Mouse (Mus musculus) midbrain, embryonic 15.5 days (tissue): ENCODE measurements around the gene Crybb2. TPM values are rescaled to one million over a fixed set of nuclear protein-coding genes. Genes with fewer than 3 reads are reported as not detected.

Source experiments
- ATAC-seq: fragments of 200-750 bp; cut with Nextera tagmentation; replicated peaks from 2 replicates; pipeline ENCODE4 v1.8.0; 2017; ENCODE audit warnings: moderate TSS enrichment
- H3K27ac ChIP-seq: fragments of 300-500 bp; sonication (generic); 2 replicates; pipeline ENCODE4 v1.5.1; 2015; ENCODE audit warnings: mild to moderate bottlenecking, inconsistent platforms
- H3K27me3 ChIP-seq: fragments of 300-500 bp; sonication (generic); replicated peaks from 2 replicates; pipeline ENCODE4 v1.6.1; 2015; ENCODE audit warnings: inconsistent platforms
- H3K36me3 ChIP-seq: fragments of 300-500 bp; sonication (generic); replicated peaks from 2 replicates; pipeline ENCODE4 v1.6.1; 2015; ENCODE audit warnings: inconsistent platforms
- H3K4me1 ChIP-seq: fragments of 300-500 bp; sonication (generic); 2 replicates; pipeline ENCODE4 v1.6.1; 2015; ENCODE audit warnings: inconsistent platforms
- H3K4me2 ChIP-seq: fragments of 300-500 bp; sonication (generic); 2 replicates; pipeline ENCODE4 v1.6.1; 2015; ENCODE audit warnings: inconsistent platforms, mild to moderate bottlenecking, moderate library complexity
- H3K4me3 ChIP-seq: fragments of 300-500 bp; sonication (generic); 2 replicates; pipeline ENCODE4 v1.5.1; 2015; ENCODE audit warnings: mild to moderate bottlenecking, inconsistent platforms
- H3K9ac ChIP-seq: fragments of 300-500 bp; sonication (generic); 2 replicates; pipeline ENCODE4 v1.6.1; 2015; ENCODE audit warnings: mild to moderate bottlenecking, inconsistent platforms
- H3K9me3 ChIP-seq: fragments of 300-500 bp; sonication (generic); 2 replicates; pipeline ENCODE4 v1.6.1; 2016; ENCODE audit warnings: inconsistent platforms
- WGBS: fragments of 180-500 bp; shearing (Covaris S2); methylation state at CpG from one replicate; pipeline ENCODE4 v1.1.7; 2015; ENCODE audit warnings: mixed read lengths; 5-methylcytosine and 5-hydroxymethylcytosine counted together
- polyA plus RNA-seq: library from polyadenylated mRNA; unstranded; fragments of >200 nt; fragmentation: Nextera tagmentation; extraction: Ambion mirVana; gene quantifications from 2 replicates; pipeline ENCODE4 v1.2.1, GENCODE M21; 2015

Gene Crybb2
- polyA plus RNA-seq, 1 experiment from 2014 or later: not detected

GRCm38 (mm10) chr5:113049876-113050275 is 20.0 kb downstream of the Crybb2 start:
- ATAC-seq: 0 out of 2 replicates have a peak, but pooled peaks have one; percentile 43

DNA sequence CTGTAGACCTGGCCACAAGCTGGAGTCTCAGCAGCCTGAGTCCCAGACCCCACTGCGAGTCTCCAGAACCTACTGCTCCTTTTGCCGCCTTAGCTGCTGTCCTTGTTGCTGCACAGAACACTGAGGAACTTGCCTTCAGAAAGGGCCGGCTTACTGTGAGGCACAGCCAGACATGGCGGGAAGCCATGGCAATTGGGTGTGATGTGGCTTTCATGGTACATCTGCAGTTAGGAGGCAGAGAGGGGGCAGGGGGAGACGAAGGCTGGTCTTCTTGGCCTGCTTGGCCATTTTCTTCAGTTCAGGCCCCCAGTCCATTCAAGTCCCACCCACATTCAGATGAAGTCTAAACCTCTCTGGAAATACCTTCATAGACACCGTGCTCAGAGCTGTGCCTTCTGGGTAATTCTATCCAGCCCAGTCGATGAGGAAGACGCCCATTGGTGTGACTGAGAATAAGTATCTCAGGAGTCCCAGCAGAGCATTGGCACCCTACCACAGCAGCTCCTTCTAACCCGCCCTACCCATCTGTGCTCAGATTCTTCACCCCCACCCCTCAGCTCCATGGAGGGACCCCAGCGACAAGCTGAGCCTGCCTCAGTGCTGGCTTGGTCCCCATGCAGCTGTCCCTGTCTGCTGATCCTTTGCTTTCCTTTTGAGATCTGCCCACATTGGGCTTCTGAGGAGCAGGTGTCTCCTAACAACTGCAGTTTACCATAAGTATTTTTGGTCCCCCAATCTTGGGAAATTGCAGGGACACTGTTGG is 24.2 kb downstream of the Crybb2 start:
- Histone ChIP-seq H3K9ac (no peak overlapping the region), H3K27me3 (no peaks in the 10 kb centered on the region), H3K4me1 (peaks cover 13% of the 10 kb centered on the region), H3K4me2 (no peak overlapping the region), H3K4me3 (no peak overlapping the region), H3K27ac (no peak overlapping the region), H3K9me3 (no peaks in the 10 kb centered on the region), H3K36me3 (no peaks in the 10 kb centered on the region)
- ATAC-seq: no peak
- 82% methylated on average over 10 of the region's 10 CpGs for WGBS

More at GRCm38 (mm10) chr5:113049876-113050275, 20.0 kb downstream of the Crybb2 start:
- H3K4me2 ChIP-seq: no peak overlapping the region
- no peak overlapping the region for H3K9ac ChIP-seq
- no peaks in the 10 kb centered on the region for H3K36me3 ChIP-seq
- H3K4me1 ChIP-seq: peaks cover 8% of the 10 kb centered on the region; the same call in 1 of the 2 replicates
- H3K27me3 ChIP-seq: no peaks in the 10 kb centered on the region
- no peaks in the 10 kb centered on the region for H3K9me3 ChIP-seq
- H3K27ac ChIP-seq: no peak overlapping the region
- H3K4me3 ChIP-seq: no peak overlapping the region

DNA sequence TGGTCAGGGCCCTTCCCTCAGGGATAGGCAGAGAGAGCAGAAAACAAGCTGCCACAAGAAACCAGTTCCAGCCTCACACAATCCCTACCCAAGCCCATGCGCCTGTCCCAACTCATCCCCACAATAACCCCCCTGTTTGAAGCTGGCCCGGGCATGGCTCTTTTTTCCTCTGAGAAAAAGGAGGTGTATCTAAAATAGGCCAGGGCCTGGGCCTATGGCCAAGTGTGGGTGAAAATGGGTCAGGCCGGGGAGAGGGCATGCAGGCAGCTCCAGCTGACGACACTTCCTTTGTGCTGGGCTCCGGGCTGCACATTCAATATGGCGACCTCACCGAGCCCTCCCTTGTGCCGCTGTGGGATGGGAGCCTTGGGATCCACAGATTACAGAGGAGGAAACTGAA is 26.4 kb downstream of the Crybb2 start:
- no peak overlapping the region for H3K27ac ChIP-seq
- H3K27me3 ChIP-seq: no peaks in the 10 kb centered on the region
- H3K36me3 ChIP-seq: no peaks in the 10 kb centered on the region
- no peaks in the 10 kb centered on the region for H3K9me3 ChIP-seq
- peaks cover 8% of the 10 kb centered on the region for H3K4me1 ChIP-seq
- no peak overlapping the region for H3K4me3 ChIP-seq
- no peak overlapping the region for H3K9ac ChIP-seq
- 74% methylated on average over 8 of the region's 8 CpGs for WGBS
- H3K4me2 ChIP-seq: no peak overlapping the region
- ATAC-seq: no peak

GRCm38 (mm10) chr5:113041567-113042071 is 28.3 kb downstream of the Crybb2 start:
- WGBS: 4% methylated on average over 5 of the region's 5 CpGs

GRCm38 (mm10) chr5:113040776-113041175 is 29.1 kb downstream of the Crybb2 start:
- Histone ChIP-seq H3K36me3 (no peaks in the 10 kb centered on the region), H3K4me2 (no peak overlapping the region), H3K9ac (no peak overlapping the region), H3K4me1 (peaks cover 8% of the 10 kb centered on the region), H3K27ac (peak overlapping the region; percentile 51), H3K4me3 (no peak overlapping the region), H3K27me3 (no peaks in the 10 kb centered on the region), H3K9me3 (no peaks in the 10 kb centered on the region)
- no peak for ATAC-seq
- WGBS: 67% methylated on average over 6 of the region's 6 CpGs

More at GRCm38 (mm10) chr5:113041567-113042071, 28.3 kb downstream of the Crybb2 start:
- no peaks in the 10 kb centered on the region for H3K27me3 ChIP-seq
- H3K9ac ChIP-seq: no peak overlapping the region
- no peak overlapping the region for H3K4me2 ChIP-seq
- H3K9me3 ChIP-seq: no peaks in the 10 kb centered on the region
- no peak overlapping the region for H3K4me3 ChIP-seq
- peaks cover 8% of the 10 kb centered on the region for H3K4me1 ChIP-seq
- ATAC-seq: peak; percentile 84
- peak overlapping the region; percentile 51 for H3K27ac ChIP-seq
- no peaks in the 10 kb centered on the region for H3K36me3 ChIP-seq

GRCm38 (mm10) chr5:113038601-113039000 is 31.3 kb downstream of the Crybb2 start:
- H3K4me2 ChIP-seq: no peak overlapping the region
- 67% methylated on average over 6 of the region's 6 CpGs for WGBS
- no peak overlapping the region for H3K9ac ChIP-seq
- no peaks in the 10 kb centered on the region for H3K9me3 ChIP-seq
- H3K27ac ChIP-seq: no peak overlapping the region
- no peak overlapping the region for H3K4me3 ChIP-seq
- peaks cover 23% of the 10 kb centered on the region for H3K4me1 ChIP-seq
- H3K27me3 ChIP-seq: no peaks in the 10 kb centered on the region
- no peak for ATAC-seq
- H3K36me3 ChIP-seq: no peaks in the 10 kb centered on the region

GRCm38 (mm10) chr5:113035094-113036047 is 34.5 kb downstream of the Crybb2 start:
- no peak overlapping the region for H3K9ac ChIP-seq
- H3K9me3 ChIP-seq: no peaks in the 10 kb centered on the region
- H3K4me1 ChIP-seq: peaks cover 26% of the 10 kb centered on the region
- peak overlapping the region; percentile 61 for H3K27ac ChIP-seq
- H3K36me3 ChIP-seq: no peaks in the 10 kb centered on the region
- ATAC-seq: no peak
- H3K4me2 ChIP-seq: no peak overlapping the region
- WGBS: 65% methylated on average over 10 of the region's 10 CpGs
- H3K27me3 ChIP-seq: no peaks in the 10 kb centered on the region
- no peak overlapping the region for H3K4me3 ChIP-seq

DNA sequence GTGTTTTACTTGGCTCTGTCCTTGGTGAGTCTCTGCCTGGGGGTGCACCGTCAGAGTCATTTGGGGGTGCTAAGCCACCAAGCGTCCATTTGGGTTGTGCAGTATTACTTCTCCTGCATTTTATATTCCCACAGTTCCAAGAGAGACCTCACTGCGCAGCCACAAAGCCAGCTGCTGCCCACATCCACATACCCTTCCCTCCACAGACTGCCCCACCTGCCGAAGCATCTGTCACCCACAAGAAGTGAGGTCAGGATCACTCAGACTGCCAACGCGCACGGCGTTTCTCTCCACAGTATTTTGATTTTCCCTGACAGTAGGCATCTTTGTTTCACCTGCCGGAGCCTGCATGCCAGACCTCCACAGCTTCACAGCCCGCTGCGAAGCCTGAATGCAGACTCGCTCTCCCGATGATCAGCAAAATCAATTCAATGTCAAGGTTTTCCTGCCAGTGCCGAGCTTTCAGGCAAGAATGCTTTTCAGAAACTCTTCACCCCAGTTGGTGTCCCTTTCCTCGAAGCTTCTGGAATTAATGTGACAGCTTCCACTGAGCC is 38.6 kb downstream of the Crybb2 start:
- ATAC-seq: no peak
- Histone ChIP-seq H3K27ac (peak overlapping the region; percentile 64), H3K36me3 (no peaks in the 10 kb centered on the region), H3K4me2 (peak overlapping the region; percentile 20; the same call in 1 of the 2 replicates), H3K27me3 (no peaks in the 10 kb centered on the region), H3K9ac (no peak overlapping the region), H3K9me3 (no peaks in the 10 kb centered on the region), H3K4me1 (peaks cover 26% of the 10 kb centered on the region), H3K4me3 (no peak overlapping the region)
- WGBS: 38% methylated on average over 15 of the region's 15 CpGs

- no peak for ATAC-seq
- no peaks in the 10 kb centered on the region for H3K36me3 ChIP-seq
- H3K27me3 ChIP-seq: no peaks in the 10 kb centered on the region
- no peak overlapping the region for H3K9ac ChIP-seq
- 80% methylated on average over 3 of the region's 3 CpGs for WGBS
- no peak overlapping the region for H3K4me3 ChIP-seq
- H3K9me3 ChIP-seq: no peaks in the 10 kb centered on the region
- peaks cover 19% of the 10 kb centered on the region for H3K4me1 ChIP-seq
- no peak overlapping the region for H3K27ac ChIP-seq
- H3K4me2 ChIP-seq: no peak overlapping the region
Observed at GRCm38 (mm10) chr5:113030082-113030481, 39.8 kb downstream of the Crybb2 start.

DNA sequence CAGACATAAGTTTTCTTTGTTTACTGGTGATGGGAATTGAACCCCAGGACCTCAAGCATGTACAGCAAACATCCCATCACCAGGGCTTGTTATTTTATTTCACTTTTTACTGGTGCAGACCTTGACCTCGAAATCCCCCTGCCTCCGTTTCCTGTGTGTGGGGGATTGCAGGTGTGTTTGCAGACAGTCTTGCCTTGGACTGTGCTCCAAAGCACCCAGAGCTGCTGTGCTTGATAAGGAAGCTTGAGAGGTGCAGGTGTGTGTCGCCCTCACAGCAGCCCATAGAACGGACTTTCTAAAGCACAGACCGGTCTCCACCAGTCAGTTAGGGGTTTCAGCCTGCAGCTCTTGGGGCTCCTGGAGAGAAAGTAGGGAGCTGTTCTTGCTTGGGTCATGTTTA is 43.2 kb downstream of the Crybb2 start:
- H3K4me1 ChIP-seq: peaks cover 15% of the 10 kb centered on the region
- 87% methylated on average over 5 of the region's 5 CpGs for WGBS
- H3K27me3 ChIP-seq: no peaks in the 10 kb centered on the region
- H3K9me3 ChIP-seq: no peaks in the 10 kb centered on the region
- no peak overlapping the region for H3K9ac ChIP-seq
- no peak overlapping the region for H3K27ac ChIP-seq
- no peak overlapping the region for H3K4me2 ChIP-seq
- no peak for ATAC-seq
- H3K36me3 ChIP-seq: no peaks in the 10 kb centered on the region
- no peak overlapping the region for H3K4me3 ChIP-seq

DNA sequence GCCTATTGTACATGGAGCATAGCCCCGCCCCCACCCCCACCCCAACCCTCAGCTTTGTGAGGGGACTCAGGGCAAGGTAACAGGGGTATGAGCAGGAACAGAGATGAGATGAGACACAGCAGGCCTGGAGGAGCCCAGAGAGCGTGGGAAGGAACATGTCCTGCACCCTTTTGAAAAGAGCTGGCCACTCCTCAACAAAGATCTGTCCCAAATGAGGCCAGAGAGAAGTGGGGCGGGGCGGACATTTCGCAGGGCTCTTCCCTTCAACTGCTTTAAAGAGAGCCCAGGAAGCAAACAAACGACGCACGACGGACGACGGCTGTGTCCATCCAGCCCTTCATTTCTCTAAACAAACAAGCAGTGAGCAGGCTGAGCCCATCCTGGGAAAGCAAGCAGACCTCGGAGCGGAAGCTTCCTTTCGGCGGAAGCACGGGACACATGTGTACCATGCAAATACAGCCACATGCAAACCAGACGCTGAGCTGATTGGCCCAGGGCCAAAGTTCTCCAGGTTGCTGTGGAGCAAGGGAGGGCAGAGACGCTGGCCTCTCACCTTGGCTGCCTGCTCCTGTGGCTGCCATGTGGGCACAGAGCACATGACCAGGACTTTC is 45.7 kb downstream of the Crybb2 start:
- Histone ChIP-seq H3K4me2 (no peak overlapping the region), H3K27ac (no peak overlapping the region), H3K4me3 (no peak overlapping the region), H3K9ac (no peak overlapping the region), H3K27me3 (no peaks in the 10 kb centered on the region), H3K36me3 (no peaks in the 10 kb centered on the region), H3K9me3 (no peaks in the 10 kb centered on the region), H3K4me1 (peaks cover 6% of the 10 kb centered on the region)
- 31% methylated on average over 18 of the region's 18 CpGs for WGBS
- no peak for ATAC-seq

DNA sequence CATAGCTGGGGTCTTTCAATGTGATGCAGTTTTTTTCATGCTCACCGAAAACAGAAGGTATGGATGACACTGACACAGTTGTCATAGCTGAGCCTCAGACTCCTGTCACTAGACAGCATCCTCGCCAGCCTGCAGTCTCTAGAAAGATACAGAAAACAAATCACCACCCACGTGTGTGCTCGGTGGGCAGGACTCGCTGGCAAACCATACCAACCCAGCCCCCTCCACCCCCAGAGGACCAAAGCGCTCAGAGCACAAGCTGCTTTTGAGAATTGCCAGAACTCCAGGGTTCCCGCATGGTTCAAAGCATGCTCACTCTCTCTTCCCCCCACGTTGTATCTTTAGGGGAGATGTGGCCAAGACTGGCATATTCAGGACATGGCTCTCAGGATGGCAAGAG is 51.7 kb downstream of the Crybb2 start:
- no peaks in the 10 kb centered on the region for H3K36me3 ChIP-seq
- no peak overlapping the region for H3K9ac ChIP-seq
- H3K27ac ChIP-seq: no peak overlapping the region
- no peak for ATAC-seq
- H3K4me1 ChIP-seq: peaks cover 21% of the 10 kb centered on the region
- H3K4me2 ChIP-seq: no peak overlapping the region
- no peak overlapping the region for H3K4me3 ChIP-seq
- H3K27me3 ChIP-seq: no peaks in the 10 kb centered on the region
- WGBS: 69% methylated on average over 8 of the region's 8 CpGs
- H3K9me3 ChIP-seq: no peaks in the 10 kb centered on the region
